Mouse (Mus musculus) kidney, adult 11 months (tissue): ENCODE results near the gene Mansc1.

Source experiments
- DNase-seq: peaks from one replicate; pipeline ENCODE4 v3.0.0; 2022

Gene Mansc1

GRCm38 (mm10) chr6:134597651-134598229 is 34.5 kb downstream of the Mansc1 start:
- peak; percentile 90 for DNase-seq

GRCm38 (mm10) chr6:134594569-134595442 is 37.5 kb downstream of the Mansc1 start:
- DNase-seq, result peak; percentile 86

GRCm38 (mm10) chr6:134591614-134592013 is 40.7 kb downstream of the Mansc1 start:
- no peak for DNase-seq

- DNase-seq, result no peak
Observed at GRCm38 (mm10) chr6:134586241-134586640, 46.0 kb downstream of the Mansc1 start.

GRCm38 (mm10) chr6:134584616-134585015 is 47.7 kb downstream of the Mansc1 start:
- no peak for DNase-seq

GRCm38 (mm10) chr6:134582110-134582509 is 50.2 kb downstream of the Mansc1 start:
- DNase-seq, result no peak

- no peak for DNase-seq
Observed at GRCm38 (mm10) chr6:134579506-134579905, 52.8 kb downstream of the Mansc1 start.

GRCm38 (mm10) chr6:134578039-134578438 is 54.2 kb downstream of the Mansc1 start:
- DNase-seq, result no peak

- DNase-seq, result no peak
Observed at GRCm38 (mm10) chr6:134575288-134575741, 57.0 kb downstream of the Mansc1 start.

- DNase-seq, result no peak
Observed at GRCm38 (mm10) chr6:134567986-134568556, 64.2 kb downstream of the Mansc1 start.

GRCm38 (mm10) chr6:134566818-134567485 is 65.3 kb downstream of the Mansc1 start, which contains the start of gene Lrp6:
TSS of gene Lrp6 (minus strand) at chr6:134566965.
- peak; percentile 76 for DNase-seq

- DNase-seq, result no peak
Observed at GRCm38 (mm10) chr6:134566248-134566817, 66.0 kb downstream of the Mansc1 start.

- peak; percentile 48 for DNase-seq
Observed at GRCm38 (mm10) chr6:134565606-134566247, 66.6 kb downstream of the Mansc1 start.

GRCm38 (mm10) chr6:134564539-134564938 is 67.7 kb downstream of the Mansc1 start:
- DNase-seq, result peak; percentile 19

GRCm38 (mm10) chr6:134559635-134560034 is 72.7 kb downstream of the Mansc1 start:
- no peak for DNase-seq
